Mouse (Mus musculus): Measurements from ENCODE around the gene Rhbdd1. TPM values are rescaled to one million over a fixed set of nuclear protein-coding genes. Genes with fewer than 3 reads are reported as not detected.
A peak's percentile ranks its signal among the peaks of the same experiment; 100 is the strongest.

Gene Rhbdd1
- not detected in 2 replicates for polyA plus RNA-seq (2012; ENCODE audit: insufficient read depth, insufficient read length, low replicate concordance, missing spikeins)

DNA sequence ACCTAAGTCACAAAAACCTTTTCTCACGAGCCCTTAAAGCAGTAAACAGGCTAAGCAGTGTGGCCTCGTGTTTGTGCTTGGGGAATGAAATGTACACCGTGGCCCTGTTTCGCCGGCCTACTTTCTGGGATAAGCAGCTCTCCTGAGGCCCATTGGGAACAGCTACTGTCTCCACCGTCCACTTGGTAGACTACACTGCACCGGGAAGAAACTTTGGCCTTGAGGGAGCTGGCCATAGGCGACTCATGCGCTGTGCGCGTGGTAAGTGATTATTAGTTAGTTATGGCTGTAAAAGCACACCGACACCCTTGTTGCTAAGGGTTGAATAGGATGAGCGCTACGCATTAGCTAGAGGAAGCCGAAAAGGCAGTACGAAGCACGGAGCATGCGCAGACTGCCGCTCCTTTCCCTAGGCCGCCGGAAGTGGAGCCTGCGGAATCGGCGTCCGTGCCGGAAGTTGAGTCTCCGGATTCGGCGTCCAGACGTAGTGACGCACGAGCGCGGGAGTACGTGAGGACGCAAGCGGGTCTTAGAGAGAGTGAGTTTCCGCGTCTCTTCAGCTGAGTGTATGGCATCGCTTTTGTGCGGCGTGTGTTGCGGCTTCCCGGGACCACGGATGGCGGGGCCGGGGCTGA lies at the start of gene Rhbdd1:
Gene Rhbdd1 (plus strand): TSS at position 342 of the 635 bp plus-strand sequence.
- 5% methylated on average over 47 of the region's 47 CpGs for WGBS
- peak within 1 kb of the TSS; percentile 97 for H3K27ac ChIP-seq (ENCODE audit: insufficient read depth, low read depth, low read length)
- H3K4me1 ChIP-seq (ENCODE audit: control insufficient read depth, insufficient read depth, low read length), result peaks cover 5% of the 10 kb centered on the region
- H3K4me3 ChIP-seq (ENCODE audit: insufficient read depth, low read depth, low read length), result peak within 1 kb of the TSS; percentile 87
- TF ChIP-seq POLR2A (IDR thresholded peaks at IDR 0.05; ENCODE audit: insufficient read depth, low read depth, low read length) (peak; percentile 71), CTCF (IDR thresholded peaks at IDR 0.05; ENCODE audit: insufficient read depth, low read depth, low read length) (no peak)

DNA sequence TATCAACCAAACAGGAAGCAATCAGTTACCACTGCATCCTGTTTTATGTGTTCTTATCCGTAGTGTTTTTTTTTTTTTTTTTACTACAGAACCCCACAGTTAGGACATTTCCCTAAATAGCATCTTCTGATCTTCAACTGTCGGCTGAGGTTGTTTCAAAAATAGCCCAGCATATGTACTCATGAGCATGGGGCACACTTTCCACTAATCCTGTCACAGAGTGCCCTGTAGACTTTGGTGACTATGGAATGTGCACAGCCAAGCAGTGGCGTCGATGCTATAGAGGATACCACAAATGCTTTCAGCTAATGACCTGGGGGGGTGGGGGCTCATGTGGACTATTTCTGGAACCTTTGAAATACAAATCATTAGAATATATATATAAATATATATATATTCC lies 48.7 kb upstream of the Rhbdd1 start:
- 61% methylated on average over 4 of the region's 4 CpGs for WGBS
- Histone ChIP-seq H3K4me3 (ENCODE audit: insufficient read depth, low read depth, low read length) (no peak overlapping the region), H3K27ac (ENCODE audit: insufficient read depth, low read depth, low read length) (no peak overlapping the region), H3K4me1 (ENCODE audit: control insufficient read depth, insufficient read depth, low read length) (no peaks in the 10 kb centered on the region)
- no peak for TF ChIP-seq POLR2A (IDR thresholded peaks at IDR 0.05; ENCODE audit: insufficient read depth, low read depth, low read length)
- TF ChIP-seq CTCF (IDR thresholded peaks at IDR 0.05; ENCODE audit: insufficient read depth, low read depth, low read length), result no peak

DNA sequence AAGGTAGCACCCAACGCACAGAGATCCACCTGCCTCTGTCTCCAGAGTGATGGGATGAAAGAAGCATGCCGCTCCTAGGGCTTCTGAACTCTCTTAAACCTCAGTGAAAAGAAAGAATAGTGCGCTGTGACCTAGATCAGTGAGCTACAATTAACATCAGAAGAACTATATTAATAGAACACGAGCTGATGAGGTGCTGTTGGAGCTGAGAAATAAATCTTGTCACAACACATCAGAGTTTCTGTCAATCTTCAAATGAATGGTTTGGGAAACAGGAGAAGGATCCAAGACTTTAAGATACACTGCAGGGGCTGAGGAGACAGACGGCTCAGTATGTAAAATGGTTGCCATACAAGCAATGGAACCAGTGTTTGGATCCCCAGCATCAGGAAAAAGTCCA lies 44.0 kb upstream of the Rhbdd1 start:
- TF ChIP-seq CTCF (IDR thresholded peaks at IDR 0.05; ENCODE audit: insufficient read depth, low read depth, low read length) (no peak), POLR2A (IDR thresholded peaks at IDR 0.05; ENCODE audit: insufficient read depth, low read depth, low read length) (no peak)
- Histone ChIP-seq H3K4me1 (ENCODE audit: control insufficient read depth, insufficient read depth, low read length) (peaks cover 3% of the 10 kb centered on the region), H3K27ac (ENCODE audit: insufficient read depth, low read depth, low read length) (no peak overlapping the region), H3K4me3 (ENCODE audit: insufficient read depth, low read depth, low read length) (no peak overlapping the region)
- WGBS, result 63% methylated on average over 5 of the region's 5 CpGs

DNA sequence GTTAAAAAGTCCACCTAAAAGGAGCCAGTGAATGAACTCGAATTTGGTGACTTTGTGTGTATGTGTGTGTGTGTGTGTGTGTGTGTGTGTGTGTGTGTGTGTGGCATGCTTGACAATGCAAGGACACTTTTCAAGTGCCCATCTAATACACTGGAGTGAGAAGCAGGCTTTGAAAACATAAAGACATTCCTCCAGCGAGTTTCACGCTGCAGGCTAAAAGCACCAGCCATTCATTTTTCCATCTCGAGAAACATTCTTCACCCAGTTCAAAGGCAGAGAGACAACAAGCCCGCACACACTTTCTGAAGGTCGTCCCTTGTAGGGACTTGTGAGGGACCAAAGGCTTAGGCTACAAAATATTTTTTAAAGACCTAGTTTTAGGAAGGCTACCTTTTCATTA lies 42.7 kb upstream of the Rhbdd1 start:
- H3K4me3 ChIP-seq (ENCODE audit: insufficient read depth, low read depth, low read length), result no peak overlapping the region
- H3K27ac ChIP-seq (ENCODE audit: insufficient read depth, low read depth, low read length), result no peak overlapping the region
- TF ChIP-seq CTCF (IDR thresholded peaks at IDR 0.05; ENCODE audit: insufficient read depth, low read depth, low read length) (no peak), POLR2A (IDR thresholded peaks at IDR 0.05; ENCODE audit: insufficient read depth, low read depth, low read length) (no peak)
- peaks cover 3% of the 10 kb centered on the region for H3K4me1 ChIP-seq (ENCODE audit: control insufficient read depth, insufficient read depth, low read length)
- WGBS, result 38% methylated on average over 6 of the region's 6 CpGs

DNA sequence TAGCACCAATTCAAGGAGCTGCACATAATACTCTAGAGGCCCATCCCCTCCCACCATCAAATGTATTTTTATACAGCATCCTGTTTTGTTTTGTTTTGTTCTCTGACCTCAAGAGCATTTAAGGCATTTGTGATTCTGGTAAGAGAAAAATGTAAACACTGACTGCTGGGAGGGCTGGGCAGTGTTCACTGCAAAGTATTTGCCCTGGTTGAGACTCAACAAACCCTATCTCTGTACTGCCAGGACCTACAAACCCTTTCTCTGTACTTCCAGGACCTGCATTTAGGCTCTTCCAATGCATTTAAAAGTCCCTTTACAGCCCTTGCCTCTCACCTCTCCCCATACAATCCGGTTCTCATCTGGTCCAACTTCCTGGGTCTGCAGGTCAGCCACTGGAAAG lies 41.9 kb upstream of the Rhbdd1 start:
- peaks cover 3% of the 10 kb centered on the region for H3K4me1 ChIP-seq (ENCODE audit: control insufficient read depth, insufficient read depth, low read length)
- no peak overlapping the region for H3K4me3 ChIP-seq (ENCODE audit: insufficient read depth, low read depth, low read length)
- no peak overlapping the region for H3K27ac ChIP-seq (ENCODE audit: insufficient read depth, low read depth, low read length)
- 39% methylated on average over 1 of the region's 1 CpGs for WGBS
- TF ChIP-seq POLR2A (IDR thresholded peaks at IDR 0.05; ENCODE audit: insufficient read depth, low read depth, low read length), result no peak

DNA sequence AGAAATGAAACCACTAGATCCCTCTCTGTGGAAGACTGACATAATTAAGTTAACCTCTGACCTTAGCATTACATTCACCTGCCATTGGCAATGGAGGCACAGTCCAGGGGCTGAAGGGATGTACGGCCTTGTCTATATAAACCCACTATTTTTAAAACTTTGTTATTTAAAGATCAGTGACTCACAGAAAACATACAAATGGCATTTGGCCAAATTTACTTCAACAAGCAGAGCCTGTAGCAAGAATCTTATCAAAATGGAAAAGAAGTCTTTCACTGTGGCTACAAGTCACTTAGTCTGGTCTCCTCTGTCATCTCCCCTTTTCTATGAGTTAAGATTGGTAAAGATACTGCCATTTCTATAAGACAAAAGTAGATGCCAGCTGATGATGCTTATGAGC lies 36.5 kb upstream of the Rhbdd1 start:
- 22% methylated on average over 1 of the region's 1 CpGs for WGBS
- no peaks in the 10 kb centered on the region for H3K4me1 ChIP-seq (ENCODE audit: control insufficient read depth, insufficient read depth, low read length)
- TF ChIP-seq CTCF (IDR thresholded peaks at IDR 0.05; ENCODE audit: insufficient read depth, low read depth, low read length), result no peak
- no peak for TF ChIP-seq POLR2A (IDR thresholded peaks at IDR 0.05; ENCODE audit: insufficient read depth, low read depth, low read length)
- H3K4me3 ChIP-seq (ENCODE audit: insufficient read depth, low read depth, low read length), result no peak overlapping the region
- H3K27ac ChIP-seq (ENCODE audit: insufficient read depth, low read depth, low read length), result no peak overlapping the region

DNA sequence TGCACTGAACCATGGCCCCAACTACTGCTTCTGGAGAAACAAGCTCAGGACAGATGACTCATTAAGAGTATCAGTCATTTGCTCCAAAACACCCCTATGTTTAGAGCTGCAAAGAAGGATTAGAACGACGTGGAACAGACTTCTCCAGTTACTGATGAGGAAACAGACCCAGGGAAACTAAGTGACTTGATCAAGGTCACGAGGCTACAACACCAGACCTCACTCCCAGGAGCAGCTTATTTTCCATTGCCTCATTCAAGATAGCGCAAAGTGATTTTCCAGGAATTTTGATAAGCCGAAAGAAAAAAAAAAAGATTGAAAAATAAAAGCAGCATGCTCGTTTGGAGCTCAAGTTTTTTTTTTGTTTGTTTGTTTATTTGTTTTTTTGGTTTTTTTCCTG lies 34.4 kb upstream of the Rhbdd1 start:
- 62% methylated on average over 6 of the region's 6 CpGs for WGBS
- TF ChIP-seq POLR2A (IDR thresholded peaks at IDR 0.05; ENCODE audit: insufficient read depth, low read depth, low read length) (no peak), CTCF (IDR thresholded peaks at IDR 0.05; ENCODE audit: insufficient read depth, low read depth, low read length) (no peak)

DNA sequence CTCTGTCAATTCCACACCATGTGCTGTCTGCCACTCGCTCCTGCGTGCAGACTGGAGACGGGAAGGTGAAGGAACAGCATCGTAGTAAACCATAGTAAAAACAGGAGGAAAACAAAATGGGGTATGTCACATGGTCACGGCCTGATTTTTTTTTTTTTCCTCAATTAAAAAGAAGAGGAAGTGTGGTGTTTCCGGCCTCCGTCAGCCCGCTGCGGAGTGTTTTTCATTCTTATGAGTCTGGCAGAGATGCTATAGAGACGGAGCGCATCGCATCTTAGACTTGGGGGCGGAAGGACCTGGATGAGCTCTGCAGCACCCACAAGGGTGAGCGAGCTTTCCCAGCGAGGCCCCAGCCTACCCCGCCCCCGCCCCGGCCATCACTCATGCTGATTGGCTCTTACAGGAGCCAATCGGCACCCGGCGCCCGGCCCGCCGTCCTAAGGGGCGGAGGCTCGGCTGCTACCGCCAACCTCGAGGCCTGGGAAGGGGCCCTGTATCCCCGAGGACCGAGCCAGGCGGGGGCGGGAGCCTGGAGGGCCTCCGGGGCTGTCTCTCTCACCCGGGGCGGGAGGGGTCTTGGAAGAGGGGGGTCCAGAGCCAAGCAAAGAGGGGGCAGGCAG lies 33.1 kb upstream of the Rhbdd1 start:
- 2% methylated on average over 35 of the region's 35 CpGs for WGBS
- Histone ChIP-seq H3K4me1 (ENCODE audit: control insufficient read depth, insufficient read depth, low read length) (peaks cover 15% of the 10 kb centered on the region), H3K27ac (ENCODE audit: insufficient read depth, low read depth, low read length) (peak overlapping the region; percentile 98), H3K4me3 (ENCODE audit: insufficient read depth, low read depth, low read length) (peak overlapping the region; percentile 64)
- TF ChIP-seq POLR2A (IDR thresholded peaks at IDR 0.05; ENCODE audit: insufficient read depth, low read depth, low read length) (peak; percentile 65), CTCF (IDR thresholded peaks at IDR 0.05; ENCODE audit: insufficient read depth, low read depth, low read length) (no peak)

More for the DNA sequence above, 34.4 kb upstream of the Rhbdd1 start:
- Histone ChIP-seq H3K27ac (ENCODE audit: insufficient read depth, low read depth, low read length) (0 out of 2 replicates have a peak overlapping the region, but pooled peaks have one; percentile 15), H3K4me1 (ENCODE audit: control insufficient read depth, insufficient read depth, low read length) (peaks cover 2% of the 10 kb centered on the region; the same call in 1 of the 2 replicates), H3K4me3 (ENCODE audit: insufficient read depth, low read depth, low read length) (no peak overlapping the region)

DNA sequence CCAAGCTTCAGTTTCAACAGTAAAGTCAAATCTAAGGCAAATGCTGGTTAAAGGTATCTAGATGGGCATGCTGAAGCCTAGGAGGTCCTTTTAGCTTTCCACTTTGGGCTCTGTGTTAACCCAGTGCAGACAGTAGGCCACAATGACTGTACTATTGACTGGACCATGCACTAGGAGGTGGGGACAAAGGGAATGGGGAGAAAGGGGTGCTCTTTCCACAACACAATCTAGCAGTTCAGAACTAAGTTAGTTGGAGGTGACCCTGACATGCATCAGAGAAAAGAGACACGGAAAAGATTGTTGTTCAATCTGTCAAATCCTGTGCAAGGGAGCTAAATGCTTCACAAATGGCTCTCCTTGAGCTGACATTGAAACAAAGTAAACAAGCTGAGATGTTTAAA lies 32.4 kb upstream of the Rhbdd1 start:
- Histone ChIP-seq H3K4me1 (ENCODE audit: control insufficient read depth, insufficient read depth, low read length) (peaks cover 23% of the 10 kb centered on the region), H3K4me3 (ENCODE audit: insufficient read depth, low read depth, low read length) (peak overlapping the region; percentile 64), H3K27ac (ENCODE audit: insufficient read depth, low read depth, low read length) (peak overlapping the region; percentile 98)
- TF ChIP-seq POLR2A (IDR thresholded peaks at IDR 0.05; ENCODE audit: insufficient read depth, low read depth, low read length) (no peak), CTCF (IDR thresholded peaks at IDR 0.05; ENCODE audit: insufficient read depth, low read depth, low read length) (no peak)
- 3% methylated on average over 1 of the region's 1 CpGs for WGBS
